Mouse (Mus musculus) embryonic facial prominence, embryonic 11.5 days (tissue): ENCODE data around the gene Gdf11. TPM values are rescaled to one million over a fixed set of nuclear protein-coding genes. Genes with fewer than 3 reads are reported as not detected.

ENCODE experiments used
- ATAC-seq: fragments of 200-750 bp; cut with Nextera tagmentation; replicated peaks from 2 replicates; pipeline ENCODE4 v1.8.0; 2017; ENCODE audit warnings: low read depth; ENCODE audit not compliant: insufficient number of reproducible peaks, low FRiP score, low TSS enrichment
- DNase-seq: peaks from one replicate; pipeline ENCODE4 v3.0.0-alpha.2; 2015; ENCODE audit warnings: low spot score
- H3K27ac ChIP-seq: fragments of 300-500 bp; sonication (generic); replicated peaks from 2 replicates; pipeline ENCODE4 v1.5.1; 2014; ENCODE audit warnings: mild to moderate bottlenecking, low read depth, low read length, control low read depth
- H3K27me3 ChIP-seq: fragments of 300-500 bp; sonication (generic); 2 replicates; pipeline ENCODE4 v1.6.1; 2014; ENCODE audit warnings: mild to moderate bottlenecking, low read length, moderate library complexity, mixed read lengths; ENCODE audit not compliant: control insufficient read depth, insufficient read depth
- H3K36me3 ChIP-seq: fragments of 300-500 bp; sonication (generic); replicated peaks from 2 replicates; pipeline ENCODE4 v1.6.1; 2014; ENCODE audit warnings: low read depth, mild to moderate bottlenecking, low read length, moderate library complexity, mixed read lengths; ENCODE audit not compliant: control insufficient read depth, insufficient read depth
- H3K4me1 ChIP-seq: fragments of 300-500 bp; sonication (generic); 2 replicates; pipeline ENCODE4 v1.6.1; 2014; ENCODE audit warnings: low read length, mixed read lengths; ENCODE audit not compliant: control insufficient read depth, insufficient read depth
- H3K4me2 ChIP-seq: fragments of 300-500 bp; sonication (generic); 2 replicates; pipeline ENCODE4 v1.6.1; 2014; ENCODE audit warnings: low read depth, mild to moderate bottlenecking, control low read depth, low read length, moderate library complexity
- H3K4me3 ChIP-seq: fragments of 300-500 bp; sonication (generic); 2 replicates; pipeline ENCODE4 v1.5.1; 2014; ENCODE audit warnings: low read depth, low read length, control low read depth
- H3K9ac ChIP-seq: fragments of 300-500 bp; sonication (generic); replicated peaks from 2 replicates; pipeline ENCODE4 v1.6.1; 2014; ENCODE audit warnings: mild to moderate bottlenecking, control low read depth, low read length
- H3K9me3 ChIP-seq: fragments of 300-500 bp; sonication (generic); replicated peaks from 2 replicates; pipeline ENCODE4 v1.6.1; 2016; ENCODE audit warnings: mild to moderate bottlenecking, low read length, inconsistent platforms, mixed read lengths; ENCODE audit not compliant: control insufficient read depth
- whole genome bisulfite sequencing: fragments of 180-500 bp; shearing (Covaris S2); extraction: QIAGEN DNeasy Blood & Tissue Kit; methylation state at CpG from one replicate; pipeline ENCODE4 v1.1.7; 2014; 5-methylcytosine and 5-hydroxymethylcytosine counted together
- polyA plus RNA-seq: library from polyadenylated mRNA; unstranded; fragments of >200 nt; fragmentation: Nextera tagmentation; extraction: Ambion mirVana; gene quantifications from 2 replicates; pipeline ENCODE4 v1.2.1, GENCODE M21; 2014

Gene Gdf11
- polyA plus RNA-seq, 1 experiment from 2014 or later: 10.9 TPM

DNA sequence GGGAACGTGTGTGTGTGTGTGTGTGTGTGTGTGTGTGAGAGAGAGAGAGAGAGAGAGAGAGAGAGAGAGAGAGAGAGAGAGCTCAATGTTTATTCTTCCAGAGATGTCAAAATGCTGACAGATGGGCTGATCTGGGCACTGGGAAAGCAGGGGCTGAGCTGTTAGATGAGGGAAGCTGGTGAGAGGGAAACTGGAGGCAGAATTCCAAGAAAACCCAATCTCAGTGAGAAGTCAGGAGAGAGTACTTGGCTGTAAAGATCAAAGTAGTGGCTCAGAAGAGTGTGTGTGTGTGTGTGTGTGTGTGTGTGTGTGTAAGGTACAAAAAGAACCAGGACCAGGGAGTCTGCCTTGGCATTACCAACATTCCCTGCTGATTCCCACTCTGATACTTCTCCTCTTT lies 6.0 kb upstream of the Gdf11 start:
- no peaks in the 10 kb centered on the region for H3K36me3 ChIP-seq
- H3K4me2 ChIP-seq: no peak overlapping the region
- no peaks in the 10 kb centered on the region for H3K4me1 ChIP-seq
- no peak overlapping the region for H3K4me3 ChIP-seq
- no peaks in the 10 kb centered on the region for H3K9me3 ChIP-seq
- no peak for DNase-seq
- H3K27ac ChIP-seq: no peak overlapping the region
- no peak overlapping the region for H3K9ac ChIP-seq
- H3K27me3 ChIP-seq: peaks cover 4% of the 10 kb centered on the region; the same call in 1 of the 2 replicates
- no peak for ATAC-seq
- WGBS: 13% methylated on average over 1 of the region's 1 CpGs

DNA sequence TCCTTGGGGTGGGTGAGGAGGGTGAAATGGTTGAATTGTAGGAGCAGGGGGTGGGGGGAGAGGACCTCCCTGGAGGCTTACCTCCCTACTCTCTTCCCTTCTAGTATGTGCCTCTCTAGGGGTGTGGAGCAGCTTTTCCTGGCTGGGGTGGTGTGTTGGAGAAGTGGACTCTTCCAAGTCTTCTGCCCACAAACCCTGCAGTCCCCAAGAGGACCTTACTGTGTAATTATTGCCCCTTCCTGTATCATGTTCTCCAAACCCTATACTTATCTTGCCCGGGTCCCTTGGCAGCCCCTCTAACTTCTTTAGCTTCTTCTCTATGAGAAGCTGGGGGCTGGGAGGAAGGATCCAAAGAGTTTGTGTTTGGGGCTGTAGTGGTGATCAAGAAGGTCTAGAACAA lies 5.3 kb upstream of the Gdf11 start:
- Histone ChIP-seq H3K9me3 (no peaks in the 10 kb centered on the region), H3K4me2 (no peak overlapping the region), H3K27ac (no peak overlapping the region), H3K4me3 (no peak overlapping the region), H3K4me1 (no peaks in the 10 kb centered on the region), H3K9ac (no peak overlapping the region), H3K27me3 (peaks cover 4% of the 10 kb centered on the region; the same call in 1 of the 2 replicates), H3K36me3 (no peaks in the 10 kb centered on the region)
- DNase-seq (no peak), ATAC-seq (no peak)
- WGBS: 35% methylated on average over 1 of the region's 1 CpGs

DNA sequence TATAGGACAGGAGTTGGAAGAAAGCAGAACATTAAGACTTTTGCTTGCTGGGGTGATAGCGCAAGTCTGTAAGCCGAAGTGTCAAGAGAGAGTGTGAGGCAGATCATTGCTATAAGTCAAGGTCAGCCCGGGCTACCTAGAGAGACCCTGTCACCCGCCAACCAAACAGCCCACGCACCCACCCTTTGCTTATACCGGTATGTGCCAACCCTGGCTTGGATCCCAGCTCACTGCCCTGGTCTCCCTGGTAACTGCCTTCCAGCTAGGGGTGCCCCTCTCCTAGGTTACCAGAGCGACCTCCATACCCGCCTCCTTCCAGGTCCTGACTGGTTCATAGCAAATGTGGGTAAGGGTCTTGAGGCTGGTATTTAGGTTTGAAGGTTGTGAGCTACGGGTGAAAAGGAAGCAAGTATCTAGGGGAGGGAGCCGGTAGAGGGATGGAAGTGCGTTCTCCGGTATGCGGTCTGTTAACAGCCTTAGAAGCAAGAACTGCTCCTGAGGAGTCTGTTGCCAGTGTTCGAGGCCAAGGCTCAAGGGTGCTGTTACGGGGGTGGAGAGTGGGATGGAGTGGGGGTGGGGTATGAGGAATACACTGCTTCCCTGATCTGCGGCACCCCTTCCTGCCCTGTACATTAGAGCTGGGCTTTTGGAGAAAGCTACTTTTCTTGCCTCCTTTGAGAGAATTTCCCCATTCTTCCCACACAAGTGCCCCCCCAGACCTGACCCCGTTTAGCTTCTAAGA lies 4.6 kb upstream of the Gdf11 start:
- no peak overlapping the region for H3K4me3 ChIP-seq
- DNase-seq (no peak), ATAC-seq (no peak)
- H3K36me3 ChIP-seq: no peaks in the 10 kb centered on the region
- H3K9ac ChIP-seq: no peak overlapping the region
- no peak overlapping the region for H3K4me2 ChIP-seq
- no peaks in the 10 kb centered on the region for H3K9me3 ChIP-seq
- no peak overlapping the region for H3K27ac ChIP-seq
- peaks cover 4% of the 10 kb centered on the region; the same call in 1 of the 2 replicates for H3K27me3 ChIP-seq
- WGBS: 2% methylated on average over 17 of the region's 17 CpGs
- H3K4me1 ChIP-seq: no peaks in the 10 kb centered on the region

DNA sequence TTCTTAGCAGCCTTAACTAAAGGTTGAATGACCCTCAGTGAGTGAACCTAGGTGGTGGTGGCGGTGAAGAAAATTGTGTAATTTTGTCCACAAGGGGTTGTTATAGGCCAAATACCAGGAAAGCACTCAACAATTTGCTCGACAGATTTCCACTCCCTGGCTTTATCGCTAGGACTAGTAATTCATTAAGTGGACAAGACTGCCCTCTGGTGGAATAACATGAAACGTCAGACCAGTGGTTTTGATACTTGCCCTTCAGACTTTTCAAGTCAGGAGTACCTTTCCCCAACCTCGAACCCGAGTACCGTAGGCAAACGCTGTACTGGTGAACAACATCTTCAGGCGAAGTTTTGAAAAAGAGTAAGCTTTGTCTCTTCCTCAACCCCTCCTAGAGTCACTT lies 3.9 kb upstream of the Gdf11 start:
- Histone ChIP-seq H3K4me3 (no peak overlapping the region), H3K4me1 (no peaks in the 10 kb centered on the region), H3K36me3 (no peaks in the 10 kb centered on the region), H3K9me3 (no peaks in the 10 kb centered on the region), H3K27ac (no peak overlapping the region), H3K27me3 (peaks cover 4% of the 10 kb centered on the region; the same call in 1 of the 2 replicates), H3K4me2 (no peak overlapping the region), H3K9ac (no peak overlapping the region)
- ATAC-seq (no peak), DNase-seq (peak; percentile 97)
- under 1% methylated on average over 9 of the region's 9 CpGs for WGBS

DNA sequence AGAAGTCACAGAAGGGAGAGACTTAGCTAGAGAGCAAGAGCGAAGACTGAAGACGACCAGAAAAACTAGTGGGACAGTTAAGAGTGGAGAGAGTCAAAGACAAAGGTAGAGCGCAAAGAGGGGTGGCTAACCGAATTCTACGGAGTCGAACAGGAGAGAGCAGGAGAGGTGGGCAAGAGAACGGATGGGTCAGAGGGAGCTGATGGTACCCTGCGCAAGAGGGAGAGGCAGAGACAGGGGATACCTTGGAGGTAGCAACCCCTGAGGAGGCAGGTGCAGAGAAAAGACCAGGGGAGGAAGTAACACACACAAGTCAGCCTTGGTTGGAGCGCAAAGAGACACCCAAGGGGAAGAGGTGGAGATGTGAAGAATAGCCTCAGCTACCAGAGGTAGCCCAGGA lies 728 bp upstream of the Gdf11 start:
- Histone ChIP-seq H3K36me3 (peaks cover 3% of the 10 kb centered on the region; the same call in 1 of the 2 replicates), H3K27ac (peak overlapping the region; percentile 90), H3K9ac (peak overlapping the region; percentile 82), H3K9me3 (no peaks in the 10 kb centered on the region), H3K27me3 (peaks cover 4% of the 10 kb centered on the region; the same call in 1 of the 2 replicates), H3K4me1 (no peaks in the 10 kb centered on the region), H3K4me2 (peak overlapping the region; percentile 72), H3K4me3 (peak overlapping the region; percentile 71)
- WGBS: 1% methylated on average over 9 of the region's 9 CpGs
- DNase-seq (no peak), ATAC-seq (no peak; the same call in 1 of the 2 replicates)

DNA sequence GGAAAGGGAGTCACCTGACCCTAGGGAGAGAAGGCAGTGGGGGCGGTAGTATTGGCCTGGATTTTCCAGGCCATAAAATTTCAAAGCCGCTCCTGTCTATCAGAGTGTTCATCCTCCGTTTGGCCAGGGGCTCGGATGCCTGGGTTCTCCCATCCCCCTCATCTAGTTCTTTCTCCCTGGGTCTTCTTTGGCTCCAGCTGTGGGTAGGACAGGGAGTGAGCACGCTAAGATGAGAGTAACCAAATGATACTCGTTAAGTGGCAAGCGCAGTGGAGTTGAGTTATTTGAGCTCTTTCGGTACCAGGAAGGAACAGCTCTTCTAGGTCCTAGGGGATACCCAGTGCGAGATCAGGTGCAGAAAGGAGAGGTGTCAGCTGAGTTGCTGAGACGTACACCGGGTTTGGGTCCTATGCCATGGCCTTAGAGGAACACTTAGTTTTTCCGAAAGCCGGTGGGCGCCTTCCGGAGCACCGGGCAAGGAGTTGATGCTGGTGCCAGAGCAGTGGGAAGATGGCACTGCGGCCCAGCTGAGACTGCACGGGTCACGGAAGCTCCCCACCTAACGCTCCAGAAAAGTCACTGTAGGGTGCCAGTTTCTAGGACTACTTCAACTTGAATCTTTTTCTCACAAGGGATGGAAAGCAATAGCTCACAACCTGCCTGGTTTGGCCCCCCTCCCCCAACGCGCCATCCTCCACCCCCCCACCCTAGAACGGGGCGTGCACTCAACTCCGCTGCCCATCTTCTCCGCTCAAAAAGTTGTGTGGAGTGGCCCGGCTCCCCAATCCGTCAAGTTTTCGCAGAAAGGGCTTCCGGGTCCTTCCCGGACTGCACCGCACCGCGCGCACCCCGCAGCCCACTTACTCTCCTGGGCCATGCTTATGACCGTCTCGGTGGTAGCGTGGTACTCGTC lies 879 bp downstream of the Gdf11 start:
- ATAC-seq (no peak), DNase-seq (peak; percentile 23)
- Histone ChIP-seq H3K4me2 (peak overlapping the region; percentile 72), H3K27ac (peak overlapping the region; percentile 90), H3K4me3 (peak overlapping the region; percentile 71), H3K9ac (peak overlapping the region; percentile 82), H3K27me3 (no peaks in the 10 kb centered on the region), H3K9me3 (no peaks in the 10 kb centered on the region), H3K36me3 (peaks cover 3% of the 10 kb centered on the region), H3K4me1 (no peaks in the 10 kb centered on the region)
- under 1% methylated on average over 40 of the region's 40 CpGs for WGBS

DNA sequence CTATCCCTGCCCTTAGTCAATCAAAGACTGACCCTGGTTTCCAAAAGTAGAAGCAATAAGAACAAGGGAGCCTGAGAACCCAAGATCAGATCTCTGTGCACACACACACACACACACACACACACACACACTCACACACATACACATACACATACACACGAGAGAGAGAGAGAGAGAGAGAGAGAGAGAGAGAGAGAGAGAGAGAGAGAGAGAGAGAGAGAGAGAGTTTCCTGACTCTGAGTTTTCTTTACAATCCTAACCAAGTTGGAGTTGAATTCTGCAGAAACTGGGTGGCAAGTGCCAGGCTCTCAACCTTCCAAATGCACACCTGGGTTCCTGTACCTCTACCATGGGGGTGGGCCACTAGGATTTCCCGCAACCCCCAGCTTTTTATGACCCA lies 1.7 kb downstream of the Gdf11 start:
- DNase-seq (no peak), ATAC-seq (no peak)
- peak overlapping the region; percentile 72 for H3K4me2 ChIP-seq
- 8% methylated on average over 1 of the region's 2 CpGs for WGBS
- H3K27ac ChIP-seq: no peak overlapping the region; the same call in 1 of the 2 replicates
- peak overlapping the region; percentile 82 for H3K9ac ChIP-seq
- peak overlapping the region; percentile 71 for H3K4me3 ChIP-seq
- no peaks in the 10 kb centered on the region for H3K9me3 ChIP-seq
- peaks cover 6% of the 10 kb centered on the region for H3K36me3 ChIP-seq
- no peaks in the 10 kb centered on the region for H3K27me3 ChIP-seq
- H3K4me1 ChIP-seq: no peaks in the 10 kb centered on the region
